Mouse (Mus musculus) c-Kit-positive CD71-negative TER-119-negative erythroid progenitor cells, embryonic 14.5 days (primary cell): Measurements from ENCODE around the gene Vmn1r15.

Source experiments
- DNase-seq: peaks from one replicate; pipeline ENCODE4 v3.0.0-alpha.2; 2013; ENCODE audit warnings: low read depth

The Vmn1r15 gene

GRCm38 (mm10) chr6:57257652-57258051 is at the start of gene Vmn1r15:
Gene Vmn1r15, plus strand, starts transcription at chr6:57257952.
- DNase-seq = no peak

- DNase-seq = no peak
Observed at GRCm38 (mm10) chr6:57231386-57231785, 26.4 kb upstream of the Vmn1r15 start, which contains the start of gene Vmn1r14. Gene Vmn1r14, plus strand, starts transcription at chr6:57231686.

GRCm38 (mm10) chr6:57260990-57261389 is 3.2 kb downstream of the Vmn1r15 start:
- DNase-seq = no peak

DNA sequence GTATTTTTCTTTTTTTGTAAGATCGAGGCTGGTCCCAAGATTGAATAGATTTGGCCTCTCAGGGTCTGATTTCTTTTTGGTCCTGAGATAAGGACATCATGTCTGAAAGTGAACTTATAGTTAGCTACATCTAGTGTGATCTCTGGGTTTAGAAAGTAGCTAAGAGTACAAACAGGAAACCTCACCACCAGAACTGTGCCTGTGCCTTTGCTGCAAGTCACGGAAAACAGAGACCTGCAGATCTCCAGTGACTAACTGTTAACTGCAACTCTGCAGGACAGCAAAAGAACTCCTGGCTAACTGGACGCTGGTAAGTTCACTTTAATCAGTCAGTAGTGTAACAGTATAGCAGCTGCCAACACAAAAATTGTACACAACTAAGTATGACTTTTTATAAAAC is 14.1 kb downstream of the Vmn1r15 start:
- DNase-seq = no peak

DNA sequence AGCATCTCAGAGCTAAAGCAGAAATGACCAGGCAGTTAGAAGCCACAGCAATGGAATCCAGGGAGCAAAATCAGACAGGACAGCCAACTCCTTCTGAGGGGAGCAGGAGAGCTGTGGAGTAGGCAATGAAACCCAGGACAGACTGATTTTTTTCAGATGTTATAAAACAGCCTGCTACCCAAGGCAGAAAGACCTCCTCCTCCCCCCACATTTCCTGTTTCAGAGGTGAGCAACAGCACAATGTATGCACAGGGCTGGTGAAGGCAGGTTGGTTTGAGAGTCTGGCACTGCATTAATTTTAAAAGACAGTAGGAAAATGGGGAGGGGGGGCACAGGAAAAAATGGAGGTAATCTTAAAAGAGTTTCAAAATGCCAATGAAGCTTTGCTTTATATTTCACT is 14.8 kb downstream of the Vmn1r15 start:
- no peak for DNase-seq

GRCm38 (mm10) chr6:57278952-57279351 is 21.2 kb downstream of the Vmn1r15 start:
- DNase-seq = no peak
